Mouse (Mus musculus) embryonic facial prominence, embryonic 15.5 days (tissue): ENCODE results near the gene Atg2b. TPM values are rescaled to one million over a fixed set of nuclear protein-coding genes. Genes with fewer than 3 reads are reported as not detected.

ENCODE experiments used
- ATAC-seq: fragments of 200-750 bp; cut with Nextera tagmentation; 2 replicates; pipeline ENCODE4 v1.8.0; 2017; ENCODE audit warnings: low read depth, moderate TSS enrichment; ENCODE audit not compliant: insufficient number of reproducible peaks, low FRiP score, low TSS enrichment
- H3K27ac ChIP-seq: fragments of 300-500 bp; sonication (generic); replicated peaks from 2 replicates; pipeline ENCODE4 v1.5.1; 2015; ENCODE audit warnings: mild to moderate bottlenecking, inconsistent platforms
- H3K27me3 ChIP-seq: fragments of 300-500 bp; sonication (generic); 2 replicates; pipeline ENCODE4 v1.6.1; 2015; ENCODE audit warnings: inconsistent platforms
- H3K36me3 ChIP-seq: fragments of 300-500 bp; sonication (generic); 2 replicates; pipeline ENCODE4 v1.6.1; 2015; ENCODE audit warnings: mild to moderate bottlenecking, inconsistent platforms
- H3K4me1 ChIP-seq: fragments of 300-500 bp; sonication (generic); 2 replicates; pipeline ENCODE4 v1.6.1; 2015; ENCODE audit warnings: inconsistent platforms
- H3K4me2 ChIP-seq: fragments of 300-500 bp; sonication (generic); replicated peaks from 2 replicates; pipeline ENCODE4 v1.6.1; 2015; ENCODE audit warnings: mild to moderate bottlenecking, inconsistent platforms
- H3K4me3 ChIP-seq: fragments of 300-500 bp; sonication (generic); replicated peaks from 2 replicates; pipeline ENCODE4 v1.5.1; 2015; ENCODE audit warnings: mild to moderate bottlenecking, inconsistent platforms
- H3K9ac ChIP-seq: fragments of 300-500 bp; sonication (generic); 2 replicates; pipeline ENCODE4 v1.6.1; 2015; ENCODE audit warnings: inconsistent platforms
- H3K9me3 ChIP-seq: fragments of 300-500 bp; sonication (generic); replicated peaks from 2 replicates; pipeline ENCODE4 v1.6.1; 2016; ENCODE audit warnings: inconsistent platforms
- WGBS: fragments of 180-500 bp; shearing (Covaris S2); methylation state at CpG from one replicate; pipeline ENCODE4 v1.1.7; 2015; 5-methylcytosine and 5-hydroxymethylcytosine counted together
- polyA plus RNA-seq: library from polyadenylated mRNA; unstranded; fragments of >200 nt; fragmentation: Nextera tagmentation; extraction: Ambion mirVana; gene quantifications from 2 replicates; pipeline ENCODE4 v1.2.1, GENCODE M21; 2015

Atg2b gene
- polyA plus RNA-seq, 1 experiment from 2014 or later, result 12.8 TPM

DNA sequence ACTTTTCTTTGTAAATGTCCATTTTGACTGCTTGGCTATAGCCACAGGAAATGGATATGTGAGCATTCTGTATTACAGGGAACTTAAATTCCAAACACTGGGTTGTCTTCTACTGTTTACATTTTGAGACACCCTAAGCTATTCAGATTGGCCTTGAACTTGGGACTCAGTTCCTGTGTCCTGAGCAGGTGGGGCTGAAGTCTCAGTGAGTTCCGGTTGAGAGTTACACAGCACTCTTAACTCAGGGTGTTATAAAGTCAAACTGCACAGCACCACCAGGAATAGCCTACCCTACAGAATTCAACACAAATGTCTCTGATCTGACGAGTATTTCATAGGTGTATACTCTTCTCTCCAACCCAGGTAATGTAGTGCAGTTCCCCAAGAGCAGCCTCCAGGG is 74.0 kb downstream of the Atg2b start:
- 92% methylated on average over 2 of the region's 2 CpGs for WGBS
- peaks cover 13% of the 10 kb centered on the region for H3K36me3 ChIP-seq
- H3K9me3 ChIP-seq, result no peaks in the 10 kb centered on the region
- no peak overlapping the region for H3K4me3 ChIP-seq
- peaks cover 4% of the 10 kb centered on the region; the same call in 1 of the 2 replicates for H3K4me1 ChIP-seq
- no peak for ATAC-seq
- H3K27ac ChIP-seq, result no peak overlapping the region
- no peaks in the 10 kb centered on the region for H3K27me3 ChIP-seq
- H3K9ac ChIP-seq, result no peak overlapping the region
- no peak overlapping the region for H3K4me2 ChIP-seq

DNA sequence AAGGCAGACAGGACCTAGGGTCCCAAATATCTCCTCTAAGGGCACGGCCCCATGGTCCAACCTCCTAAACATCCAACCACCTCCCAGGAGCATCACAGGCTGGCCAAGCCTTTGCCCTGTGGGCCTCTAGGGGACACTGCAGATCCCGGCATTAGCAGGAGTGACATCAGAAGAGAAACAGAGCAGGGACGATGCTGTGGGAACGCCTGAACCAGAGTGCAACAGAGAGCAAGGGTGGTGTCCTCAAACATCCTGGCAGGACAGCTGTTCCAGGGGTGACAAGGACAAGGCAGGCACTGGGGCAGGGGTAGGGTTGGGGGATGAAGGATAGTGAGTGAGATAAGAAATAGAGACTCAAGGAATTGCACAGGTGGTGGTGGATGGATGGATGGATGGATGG is 78.1 kb downstream of the Atg2b start:
- no peak overlapping the region for H3K27ac ChIP-seq
- H3K27me3 ChIP-seq, result no peaks in the 10 kb centered on the region
- no peak for ATAC-seq
- H3K9me3 ChIP-seq, result no peaks in the 10 kb centered on the region
- H3K4me1 ChIP-seq, result peaks cover 1% of the 10 kb centered on the region; the same call in 1 of the 2 replicates
- no peak overlapping the region for H3K4me3 ChIP-seq
- H3K4me2 ChIP-seq, result no peak overlapping the region
- H3K36me3 ChIP-seq, result no peaks in the 10 kb centered on the region
- H3K9ac ChIP-seq, result no peak overlapping the region
- WGBS, result 83% methylated on average over 4 of the region's 4 CpGs

DNA sequence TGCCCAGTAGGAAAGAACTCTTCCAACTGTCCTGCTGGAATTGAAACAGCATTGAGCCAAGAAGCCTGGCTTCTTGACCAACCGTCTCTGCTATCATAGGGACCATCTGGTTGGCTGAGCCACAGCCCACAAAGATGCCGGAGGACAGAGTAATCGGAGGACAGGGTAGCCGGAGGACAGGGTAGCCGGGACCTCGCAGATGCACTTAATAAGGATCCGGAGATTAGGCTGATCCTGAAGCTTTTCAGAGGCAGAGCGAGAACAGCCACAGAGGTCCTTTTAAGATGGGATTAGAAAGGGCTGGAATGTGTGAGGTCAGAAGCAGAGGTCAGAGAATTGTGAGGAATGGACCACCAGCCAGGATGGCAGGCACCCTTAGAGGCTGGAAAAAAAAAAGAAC is 79.8 kb downstream of the Atg2b start:
- ATAC-seq, result no peak
- Histone ChIP-seq H3K4me1 (no peaks in the 10 kb centered on the region), H3K9ac (no peak overlapping the region), H3K27me3 (no peaks in the 10 kb centered on the region), H3K4me3 (no peak overlapping the region), H3K4me2 (no peak overlapping the region), H3K27ac (no peak overlapping the region), H3K9me3 (no peaks in the 10 kb centered on the region), H3K36me3 (no peaks in the 10 kb centered on the region)
- WGBS, result 12% methylated on average over 8 of the region's 8 CpGs

DNA sequence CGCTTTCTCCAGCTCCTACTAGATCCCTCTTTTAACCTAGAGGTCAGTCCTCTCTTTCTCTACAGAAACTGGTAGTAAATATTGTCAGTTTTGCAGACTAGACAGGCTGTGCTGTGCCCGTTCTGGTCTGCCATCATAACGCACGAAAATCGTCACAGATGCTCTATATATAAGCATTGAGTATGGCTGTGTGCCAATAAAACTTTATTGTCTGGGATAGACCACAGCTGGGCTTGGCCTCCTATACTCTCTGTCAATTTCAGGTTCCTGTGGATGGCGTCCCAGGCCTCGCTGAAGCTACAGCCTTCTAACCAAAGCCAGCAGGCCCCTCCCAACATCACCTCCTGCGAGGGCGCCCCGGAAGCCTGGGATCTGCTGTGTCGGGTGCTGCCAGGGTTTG is 81.1 kb downstream of the Atg2b start:
- no peak overlapping the region for H3K4me3 ChIP-seq
- H3K9me3 ChIP-seq, result no peaks in the 10 kb centered on the region
- H3K27ac ChIP-seq, result no peak overlapping the region
- H3K9ac ChIP-seq, result no peak overlapping the region
- 75% methylated on average over 11 of the region's 11 CpGs for whole genome bisulfite sequencing
- H3K4me2 ChIP-seq, result no peak overlapping the region
- no peaks in the 10 kb centered on the region for H3K36me3 ChIP-seq
- H3K4me1 ChIP-seq, result peaks cover 11% of the 10 kb centered on the region
- ATAC-seq, result no peak
- no peaks in the 10 kb centered on the region for H3K27me3 ChIP-seq

DNA sequence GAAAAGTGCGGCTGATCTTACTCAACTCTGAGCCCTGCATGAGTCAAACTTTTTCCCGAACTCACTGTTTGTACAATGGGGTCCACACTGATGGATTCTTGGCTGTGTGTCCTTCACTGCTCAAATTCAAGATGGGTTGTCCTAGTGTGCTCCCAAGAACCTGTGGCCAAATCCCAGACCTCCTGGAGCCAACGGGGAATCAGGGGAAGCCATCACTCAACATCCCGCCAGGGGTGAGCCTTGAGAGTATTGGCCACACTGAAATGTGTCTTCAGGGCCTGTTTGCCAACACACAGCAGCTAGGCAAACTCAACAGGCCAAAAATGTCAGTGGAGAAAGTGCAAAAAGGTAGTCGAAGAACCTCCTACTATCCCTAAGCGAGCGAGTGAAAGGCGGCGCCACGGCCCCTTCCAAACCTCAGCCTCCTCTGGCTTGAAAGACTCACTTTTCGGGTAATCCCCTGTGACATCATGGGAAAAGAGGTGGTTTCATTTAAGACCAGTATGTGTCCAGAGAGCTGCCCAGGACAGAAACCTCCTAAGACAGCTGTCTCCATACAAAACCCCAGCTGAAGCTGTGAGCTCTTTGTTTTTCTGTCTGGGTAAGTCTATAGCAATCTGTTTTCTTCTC is 82.3 kb downstream of the Atg2b start, which contains the start of gene Bdkrb1:
Gene Bdkrb1, plus strand, starts transcription at position 505 of the 630 bp plus-strand sequence.
- WGBS, result 80% methylated on average over 11 of the region's 11 CpGs
- Histone ChIP-seq H3K9me3 (no peaks in the 10 kb centered on the region), H3K27me3 (no peaks in the 10 kb centered on the region), H3K4me1 (peaks cover 13% of the 10 kb centered on the region), H3K36me3 (no peaks in the 10 kb centered on the region), H3K4me3 (no peak within 1 kb of the TSS), H3K9ac (no peak within 1 kb of the TSS), H3K4me2 (no peak within 1 kb of the TSS), H3K27ac (no peak within 1 kb of the TSS)
- ATAC-seq, result no peak

- Histone ChIP-seq H3K4me3 (no peak overlapping the region), H3K36me3 (no peaks in the 10 kb centered on the region), H3K4me1 (peaks cover 13% of the 10 kb centered on the region), H3K27me3 (no peaks in the 10 kb centered on the region), H3K9me3 (no peaks in the 10 kb centered on the region), H3K4me2 (no peak overlapping the region), H3K27ac (no peak overlapping the region), H3K9ac (no peak overlapping the region)
- 57% methylated on average over 6 of the region's 6 CpGs for WGBS
- ATAC-seq, result no peak
These were observed 83.4 kb downstream of the Atg2b start for GRCm38 (mm10) chr12:105601586-105601985.

- Histone ChIP-seq H3K9me3 (no peaks in the 10 kb centered on the region), H3K4me2 (no peak overlapping the region), H3K27ac (no peak overlapping the region), H3K27me3 (no peaks in the 10 kb centered on the region), H3K9ac (no peak overlapping the region), H3K4me1 (peaks cover 13% of the 10 kb centered on the region), H3K4me3 (no peak overlapping the region), H3K36me3 (no peaks in the 10 kb centered on the region)
- WGBS, result 46% methylated on average over 5 of the region's 5 CpGs
- ATAC-seq, result no peak
These were observed 85.9 kb downstream of the Atg2b start for GRCm38 (mm10) chr12:105599098-105599497.

DNA sequence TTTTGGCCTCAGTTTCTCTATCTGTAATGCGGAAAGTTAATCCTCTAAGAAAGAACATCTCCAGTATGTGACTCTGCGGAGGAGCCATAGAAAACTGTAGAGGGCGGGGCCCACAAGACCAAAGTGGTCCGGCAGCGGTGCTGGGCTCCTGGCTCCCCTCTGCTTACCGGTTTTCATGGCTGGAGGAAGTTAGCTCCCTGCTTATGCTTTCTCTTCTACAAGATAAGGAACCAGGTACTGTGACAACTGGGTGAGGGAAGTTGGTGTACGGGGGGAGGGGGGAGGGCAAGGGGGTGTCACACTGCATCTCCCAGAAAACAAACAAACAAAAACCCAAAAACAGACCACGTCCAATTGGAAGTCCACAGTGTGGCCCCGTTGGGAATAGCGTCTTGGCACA is 86.5 kb downstream of the Atg2b start:
- no peaks in the 10 kb centered on the region for H3K9me3 ChIP-seq
- no peak for ATAC-seq
- H3K27ac ChIP-seq, result no peak overlapping the region
- H3K9ac ChIP-seq, result no peak overlapping the region
- H3K4me3 ChIP-seq, result no peak overlapping the region
- peaks cover 13% of the 10 kb centered on the region for H3K4me1 ChIP-seq
- H3K36me3 ChIP-seq, result no peaks in the 10 kb centered on the region
- H3K4me2 ChIP-seq, result no peak overlapping the region
- 73% methylated on average over 10 of the region's 10 CpGs for WGBS
- H3K27me3 ChIP-seq, result no peaks in the 10 kb centered on the region

GRCm38 (mm10) chr12:105597135-105597534 is 87.9 kb downstream of the Atg2b start:
- H3K4me3 ChIP-seq, result no peak overlapping the region
- no peak overlapping the region for H3K27ac ChIP-seq
- no peaks in the 10 kb centered on the region for H3K36me3 ChIP-seq
- 87% methylated on average over 8 of the region's 8 CpGs for WGBS
- ATAC-seq, result no peak
- H3K4me2 ChIP-seq, result no peak overlapping the region
- no peak overlapping the region for H3K9ac ChIP-seq
- H3K27me3 ChIP-seq, result no peaks in the 10 kb centered on the region
- no peaks in the 10 kb centered on the region for H3K9me3 ChIP-seq
- peaks cover 13% of the 10 kb centered on the region for H3K4me1 ChIP-seq

DNA sequence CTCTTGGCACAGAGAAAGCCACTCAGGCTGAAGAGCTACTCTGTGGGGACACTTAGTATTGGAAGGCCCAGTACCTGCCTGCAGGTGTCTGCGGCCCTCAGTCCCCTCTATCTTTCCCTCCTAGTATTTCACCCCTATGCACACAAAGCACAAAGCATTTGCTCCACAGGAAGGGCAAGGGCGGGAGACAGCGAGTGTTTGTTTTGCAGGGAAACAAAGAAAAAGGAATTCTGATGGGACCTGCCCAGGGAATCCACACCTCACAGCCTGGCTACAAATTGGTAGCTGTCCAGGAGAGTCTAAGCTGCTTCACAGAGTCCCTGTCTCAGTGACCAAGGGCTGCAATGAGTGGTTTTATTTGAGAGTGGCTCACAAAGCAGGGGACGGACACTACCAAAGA is 91.5 kb downstream of the Atg2b start:
- no peaks in the 10 kb centered on the region for H3K27me3 ChIP-seq
- WGBS, result 64% methylated on average over 4 of the region's 4 CpGs
- H3K9me3 ChIP-seq, result no peaks in the 10 kb centered on the region
- H3K4me2 ChIP-seq, result no peak overlapping the region
- H3K4me3 ChIP-seq, result no peak overlapping the region
- H3K9ac ChIP-seq, result no peak overlapping the region
- ATAC-seq, result no peak
- H3K27ac ChIP-seq, result no peak overlapping the region
- H3K4me1 ChIP-seq, result no peaks in the 10 kb centered on the region
- H3K36me3 ChIP-seq, result no peaks in the 10 kb centered on the region

DNA sequence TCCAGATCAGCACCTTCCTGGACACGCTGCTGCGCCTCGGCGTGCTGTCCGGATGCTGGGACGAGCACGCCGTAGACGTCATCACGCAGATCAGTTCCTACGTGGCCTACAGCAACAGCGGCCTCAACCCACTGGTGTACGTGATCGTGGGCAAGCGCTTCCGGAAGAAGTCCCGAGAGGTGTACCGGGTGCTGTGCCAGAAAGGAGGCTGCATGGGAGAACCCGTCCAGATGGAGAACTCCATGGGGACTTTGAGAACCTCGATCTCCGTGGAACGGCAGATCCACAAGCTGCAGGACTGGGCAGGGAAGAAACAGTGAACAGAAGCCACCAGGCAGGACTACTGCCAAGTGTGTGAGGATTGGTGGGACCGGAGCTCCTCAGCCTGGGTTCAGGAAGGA is 92.7 kb downstream of the Atg2b start:
- Histone ChIP-seq H3K9ac (no peak overlapping the region), H3K4me3 (no peak overlapping the region), H3K4me2 (no peak overlapping the region), H3K4me1 (no peaks in the 10 kb centered on the region), H3K27me3 (no peaks in the 10 kb centered on the region), H3K36me3 (no peaks in the 10 kb centered on the region), H3K9me3 (no peaks in the 10 kb centered on the region), H3K27ac (no peak overlapping the region)
- WGBS, result 94% methylated on average over 23 of the region's 23 CpGs
- ATAC-seq, result no peak

GRCm38 (mm10) chr12:105590786-105591185 is 94.2 kb downstream of the Atg2b start:
- no peaks in the 10 kb centered on the region for H3K9me3 ChIP-seq
- H3K4me3 ChIP-seq, result no peak overlapping the region
- H3K4me2 ChIP-seq, result no peak overlapping the region
- no peak overlapping the region for H3K9ac ChIP-seq
- ATAC-seq, result no peak
- H3K27ac ChIP-seq, result no peak overlapping the region
- peaks cover 3% of the 10 kb centered on the region; the same call in 1 of the 2 replicates for H3K4me1 ChIP-seq
- WGBS, result 79% methylated on average over 7 of the region's 7 CpGs
- no peaks in the 10 kb centered on the region for H3K27me3 ChIP-seq
- H3K36me3 ChIP-seq, result no peaks in the 10 kb centered on the region
